ENCODE assay signal across 23 mouse cellular contexts in genomic region chr5:97983375-97983774, GRCm38 (mm10). TPM values are rescaled to one million over a fixed set of nuclear protein-coding genes. Genes with fewer than 3 reads are reported as not detected.
A peak's percentile ranks its signal among the peaks of the same experiment; 100 is the strongest.
DNase-seq lines count a peak whose midpoint lies in the region; ATAC-seq and TF ChIP-seq lines count a peak whose summit lies in the region.
"Had no signal": no experiment of that assay in that cellular context is flagged by ENCODE, and none has a peak within 500 bp of the region (broad histone marks: within the 10 kb centered on the region; RNA-seq: fewer than 3 reads in every experiment).

No protein-coding gene starts in this region.

- H3K9ac ChIP-seq in intestine, embryonic 15.5 days, result no peak overlapping the region
- H3K9ac ChIP-seq: forebrain, embryonic 15.5 days; hindbrain, embryonic 15.5 days; liver, postnatal 0 days; neural tube, embryonic 13.5 days had no signal

- WGBS in spleen, adult 2 months, result 57% methylated on average over 9 of the region's 9 CpGs
- 94% methylated on average over 9 of the region's 9 CpGs for WGBS in intestine, embryonic 15.5 days

- intact Hi-C loops in gastrocnemius, postnatal 14 days (cut with DNase I; ENCODE audit: low total_unique reads), result no loop called here

- H3K4me3 ChIP-seq in spleen, adult 2 months (ENCODE audit: extremely low read depth, insufficient read depth, insufficient read length), result peak overlapping the region; percentile 19; the same call in 1 of the 2 replicates
- H3K4me3 ChIP-seq in intestine, embryonic 15.5 days (replicated peaks), result no peak overlapping the region
- H3K4me3 ChIP-seq: erythroblast, embryonic 14.5 days; forebrain, embryonic 15.5 days; heart, adult 2 months; hindbrain, embryonic 15.5 days; neural tube, embryonic 13.5 days had no signal

- no peak overlapping the region for H3K27ac ChIP-seq in spleen, adult 2 months (ENCODE audit: insufficient read depth, low read length)
- H3K27ac ChIP-seq in intestine, embryonic 15.5 days, result no peak overlapping the region
- H3K27ac ChIP-seq: forebrain, embryonic 15.5 days; heart, adult 2 months; hindbrain, embryonic 15.5 days; neural tube, embryonic 13.5 days had no signal

- ATAC-seq in common myeloid progenitor, adult 5-6 weeks (replicated peaks; ENCODE audit: low read depth, poor library complexity, severe bottlenecking), result peak; percentile 50; the same call in 1 of the 2 replicates
- ATAC-seq in intestine, embryonic 15.5 days, result no peak
- ATAC-seq: forebrain, embryonic 15.5 days; liver, postnatal 0 days had no signal

- no peak for TF ChIP-seq POLR2A in spleen, adult 2 months (IDR thresholded peaks at IDR 0.05; ENCODE audit: low read depth, low read length)

- no peaks in the 10 kb centered on the region for H3K4me1 ChIP-seq in spleen, adult 2 months (ENCODE audit: control insufficient read depth, insufficient read depth, insufficient read length)
- no peaks in the 10 kb centered on the region for H3K4me1 ChIP-seq in intestine, embryonic 15.5 days (replicated peaks)

- H3K36me3 ChIP-seq in spleen, adult 2 months (ENCODE audit: control insufficient read depth, insufficient read depth, low read length), result no peaks in the 10 kb centered on the region
- no peaks in the 10 kb centered on the region for H3K36me3 ChIP-seq in splenic B cell, adult 2 months (ENCODE audit: control insufficient read depth, insufficient read depth, low read length, poor library complexity, severe bottlenecking)
- no peaks in the 10 kb centered on the region for H3K36me3 ChIP-seq in intestine, embryonic 15.5 days
- H3K36me3 ChIP-seq: forebrain, embryonic 15.5 days; hindbrain, embryonic 15.5 days; neural tube, embryonic 13.5 days had no signal

- peak; percentile 25 to 34 for DNase-seq in spleen, adult 2 months (ENCODE audit: low read depth in 1 of 2, low spot score in 2 of 2)
- DNase-seq in spleen, postnatal 4 days (ENCODE audit: low spot score in 2 of 2), result no peak
- peak; percentile 37 for DNase-seq in splenic B cell, adult 2 months (ENCODE audit: low read depth, low spot score)
- DNase-seq in thymus, postnatal 4 days, result peak; percentile 64
- DNase-seq in gastrocnemius, postnatal 14 days, result no peak
- no peak for DNase-seq in adrenal gland, postnatal 10 days
- DNase-seq: adrenal gland, postnatal 14 days; cerebellum, adult 11-12 months; cerebellum, postnatal 36 days; heart, adult 2 months; kidney, adult 18-20 months; kidney, postnatal 25 days; layer of hippocampus, adult 9-11 months; liver; liver, postnatal 0 days; lung, postnatal 14 days; right cerebral cortex, postnatal 25 days had no signal

- H3K27me3 ChIP-seq in spleen, adult 2 months (ENCODE audit: control insufficient read depth, insufficient read depth, low read length), result no peaks in the 10 kb centered on the region
- H3K27me3 ChIP-seq in splenic B cell, adult 2 months (ENCODE audit: control insufficient read depth, insufficient read depth, low read length, poor library complexity, severe bottlenecking), result no peaks in the 10 kb centered on the region
- no peaks in the 10 kb centered on the region for H3K27me3 ChIP-seq in intestine, embryonic 15.5 days (replicated peaks)
- H3K27me3 ChIP-seq: forebrain, embryonic 15.5 days; hindbrain, embryonic 15.5 days; neural tube, embryonic 13.5 days had no signal

- H3K4me2 ChIP-seq in intestine, embryonic 15.5 days (replicated peaks), result no peak overlapping the region
- H3K4me2 ChIP-seq: forebrain, embryonic 15.5 days; hindbrain, embryonic 15.5 days; neural tube, embryonic 13.5 days had no signal

- H3K9me3 ChIP-seq in intestine, embryonic 15.5 days, result no peaks in the 10 kb centered on the region
- H3K9me3 ChIP-seq: forebrain, embryonic 15.5 days; hindbrain, embryonic 15.5 days; neural tube, embryonic 13.5 days had no signal

- no peak for TF ChIP-seq CTCF in spleen, adult 2 months (IDR thresholded peaks at IDR 0.05; ENCODE audit: extremely low read depth, insufficient read depth, insufficient read length, insufficient replicate concordance)

RNA-seq across cellular contexts. Expression of gene Antxr2, which starts 47.5 kb away (rescaled TPM):
- 2.4 and 2.6 TPM in 2 replicates for polyA plus RNA-seq in spleen, adult 2 months (2012; rRNA removed)
- total RNA-seq in common myeloid progenitor, adult 5-6 weeks (2017), result 5.5 and 8.8 TPM in 2 replicates
- 10 to 100 TPM; 16.2 to 19.3 TPM for total RNA-seq in gastrocnemius, postnatal 14 days (2021)
- 10 to 100 TPM; 23.3 to 24.3 TPM for total RNA-seq in adrenal gland, postnatal 10 days (2021)
- polyA plus RNA-seq in intestine, embryonic 15.5 days (2015; fragmentation: Nextera tagmentation; extraction: Ambion mirVana), result 19.1 and 21.7 TPM in 2 replicates

Comparison
In these comparisons a context has a peak if more than half of its experiments do, and no peak if none do; other contexts are left out.
1. DNase-seq: peak in spleen, adult 2 months (2 of 2), splenic B cell, adult 2 months (single experiment) and thymus, postnatal 4 days (single experiment); none in spleen, postnatal 4 days (0 of 2), gastrocnemius, postnatal 14 days (single experiment) and adrenal gland, postnatal 10 days (single experiment).